Comparison of ENCODE assay signal across 15 mouse cellular contexts in the genomic region with DNA sequence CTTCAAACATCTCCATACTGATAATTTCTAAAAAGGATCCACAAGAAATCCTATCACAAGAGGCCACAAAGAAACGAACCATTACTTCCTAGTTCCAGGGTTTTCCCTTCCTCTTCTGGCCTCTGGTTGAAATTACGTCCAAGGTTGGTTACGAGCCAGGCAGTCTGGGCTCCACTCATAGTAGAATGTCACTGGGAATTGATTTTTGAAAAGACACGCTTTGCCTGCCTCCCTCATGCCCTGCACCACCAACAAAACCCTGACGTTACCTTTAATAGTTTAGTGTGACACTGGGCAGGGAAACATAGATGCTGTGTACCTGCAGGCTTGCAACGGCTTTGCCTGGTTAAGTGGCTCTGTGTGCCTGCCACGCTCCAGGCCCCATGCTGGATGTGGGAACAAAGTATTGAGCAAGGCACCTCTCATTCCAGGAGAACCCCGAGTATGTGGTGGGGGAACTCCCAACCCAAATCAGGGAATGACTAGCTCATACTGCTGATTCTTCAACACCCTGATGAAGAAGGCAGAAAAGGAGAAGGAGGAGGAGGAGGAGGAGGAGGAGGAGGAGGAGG. TPM values are rescaled to one million over a fixed set of nuclear protein-coding genes. Genes with fewer than 3 reads are reported as not detected.
A peak's percentile ranks its signal among the peaks of the same experiment; 100 is the strongest.
DNase-seq lines count a peak whose midpoint lies in the region; ATAC-seq lines count a peak whose summit lies in the region.
"Had no signal": no experiment of that assay in that cellular context is flagged by ENCODE, and none has a peak within 500 bp of the region (broad histone marks: within the 10 kb centered on the region; RNA-seq: fewer than 3 reads in every experiment).

No protein-coding gene starts in this region.

- DNase-seq in cerebellum, postnatal 14 days: peak; percentile 11 to 28
- no peak for DNase-seq in cerebellum, adult 11-12 months
- DNase-seq in ovary, postnatal 14 days (ENCODE audit: low spot score): peak; percentile 40
- no peak for DNase-seq in ovary, postnatal 36 days (ENCODE audit: low spot score)
- peak; percentile 32 for DNase-seq in lung, postnatal 14 days
- DNase-seq: cerebellum, adult 18-20 months; kidney, postnatal 25 days; layer of hippocampus, postnatal 36 days; thymus, postnatal 4 days had no signal

- peak overlapping the region in 1 of 2 experiments; percentile 22; a peak in 1 of 4 replicates for H3K4me3 ChIP-seq in heart, embryonic 14.5 days (ENCODE audit: control insufficient read depth in 1 of 2, insufficient read depth in 1 of 2, low read depth in 1 of 2, low read length in 2 of 2)
- H3K4me3 ChIP-seq in intestine, embryonic 15.5 days (replicated peaks): no peak overlapping the region
- no peak overlapping the region for H3K4me3 ChIP-seq in intestine, embryonic 16.5 days (ENCODE audit: low read length)
- H3K4me3 ChIP-seq: forebrain, embryonic 12.5 days had no signal

- peak overlapping the region in 1 of 2 experiments; percentile 37; a peak in 1 of 4 replicates for H3K27ac ChIP-seq in heart, embryonic 14.5 days (replicated peaks in 1 of 2; ENCODE audit: control insufficient read depth in 1 of 2, insufficient read depth in 1 of 2, low read depth in 2 of 2, low read length in 2 of 2)
- no peak overlapping the region for H3K27ac ChIP-seq in intestine, embryonic 15.5 days
- H3K27ac ChIP-seq in intestine, embryonic 16.5 days (ENCODE audit: low read length): no peak overlapping the region
- H3K27ac ChIP-seq: forebrain, embryonic 12.5 days; limb, embryonic 13.5 days had no signal

- 56% methylated on average over 8 of the region's 8 CpGs for WGBS in heart, embryonic 14.5 days
- 61% methylated on average over 8 of the region's 8 CpGs for WGBS in intestine, embryonic 15.5 days
- WGBS in intestine, embryonic 16.5 days: 70% methylated on average over 8 of the region's 8 CpGs

- no peak for ATAC-seq in heart, embryonic 14.5 days (ENCODE audit: insufficient number of reproducible peaks, insufficient read depth, low FRiP score, low read depth)
- no peak for ATAC-seq in intestine, embryonic 15.5 days
- no peak for ATAC-seq in intestine, embryonic 16.5 days

- H3K36me3 ChIP-seq in heart, embryonic 14.5 days (ENCODE audit: control insufficient read depth, insufficient read depth, low read length): no peaks in the 10 kb centered on the region
- no peaks in the 10 kb centered on the region for H3K36me3 ChIP-seq in intestine, embryonic 15.5 days
- H3K36me3 ChIP-seq in intestine, embryonic 16.5 days (ENCODE audit: control insufficient read depth, insufficient read depth, low read length): no peaks in the 10 kb centered on the region
- H3K36me3 ChIP-seq: forebrain, embryonic 12.5 days; limb, embryonic 13.5 days; stomach, embryonic 15.5 days had no signal

- H3K9ac ChIP-seq in heart, embryonic 14.5 days (ENCODE audit: low read length): no peak overlapping the region
- H3K9ac ChIP-seq in intestine, embryonic 15.5 days: no peak overlapping the region
- no peak overlapping the region for H3K9ac ChIP-seq in intestine, embryonic 16.5 days (ENCODE audit: low read depth, low read length)
- H3K9ac ChIP-seq: forebrain, embryonic 12.5 days; stomach, embryonic 15.5 days had no signal

- peaks cover 10% of the 10 kb centered on the region for H3K27me3 ChIP-seq in heart, embryonic 14.5 days (ENCODE audit: control insufficient read depth, insufficient read depth, low read length)
- H3K27me3 ChIP-seq in intestine, embryonic 15.5 days (replicated peaks): peaks cover 7% of the 10 kb centered on the region; the same call in 1 of the 2 replicates
- H3K27me3 ChIP-seq in intestine, embryonic 16.5 days (replicated peaks; ENCODE audit: control insufficient read depth, insufficient read depth, low read length): peaks cover 3% of the 10 kb centered on the region; the same call in 1 of the 2 replicates

- peak overlapping the region; percentile 17 for H3K4me2 ChIP-seq in heart, embryonic 14.5 days (ENCODE audit: low read length)
- no peak overlapping the region for H3K4me2 ChIP-seq in intestine, embryonic 15.5 days (replicated peaks)
- no peak overlapping the region for H3K4me2 ChIP-seq in intestine, embryonic 16.5 days (ENCODE audit: low read depth, low read length)

- H3K4me1 ChIP-seq in heart, embryonic 14.5 days (ENCODE audit: control insufficient read depth in 2 of 2, insufficient read depth in 2 of 2, low read length in 2 of 2): peaks cover 0 to 2% of the 10 kb centered on the region in 2 experiments; a peak in 2 of 4 replicates
- H3K4me1 ChIP-seq in intestine, embryonic 15.5 days (replicated peaks): 0 out of 2 replicates have a peak, but pooled peaks cover 5% of the 10 kb centered on the region
- H3K4me1 ChIP-seq in intestine, embryonic 16.5 days (ENCODE audit: control insufficient read depth, insufficient read depth, low read length): no peaks in the 10 kb centered on the region

- no peaks in the 10 kb centered on the region for H3K9me3 ChIP-seq in heart, embryonic 14.5 days (ENCODE audit: control insufficient read depth, low read length)
- no peaks in the 10 kb centered on the region for H3K9me3 ChIP-seq in intestine, embryonic 15.5 days
- H3K9me3 ChIP-seq in intestine, embryonic 16.5 days (ENCODE audit: control insufficient read depth, low read length): no peaks in the 10 kb centered on the region
- H3K9me3 ChIP-seq: forebrain, embryonic 12.5 days; limb, embryonic 13.5 days; stomach, embryonic 15.5 days had no signal

RNA-seq across cellular contexts. Expression of gene Col6a6, which starts 0.8 kb away (rescaled TPM):
- 4.2 and 5.3 TPM in 2 replicates for polyA plus RNA-seq in heart, embryonic 14.5 days (2014; fragmentation: Nextera tagmentation; extraction: Ambion mirVana)
- polyA plus RNA-seq in intestine, embryonic 15.5 days (2015; fragmentation: Nextera tagmentation; extraction: Ambion mirVana): 1.2 and 1.3 TPM in 2 replicates
- polyA plus RNA-seq in intestine, embryonic 16.5 days (2015; fragmentation: Nextera tagmentation; extraction: Ambion mirVana): 0.95 and 1.2 TPM in 2 replicates

Comparison
In these comparisons a context has a peak if more than half of its experiments do, and no peak if none do; other contexts are left out.
1. DNase-seq: peak in cerebellum, postnatal 14 days (2 of 2), ovary, postnatal 14 days (single experiment) and lung, postnatal 14 days (single experiment); none in cerebellum, adult 11-12 months (single experiment) and ovary, postnatal 36 days (single experiment).